Mouse (Mus musculus): ENCODE measurements around the gene Cym. TPM values are rescaled to one million over a fixed set of nuclear protein-coding genes. Genes with fewer than 3 reads are reported as not detected.

Cym gene
- total RNA-seq, 2 experiments from 2014 or later, result not detected

GRCm38 (mm10) chr3:107175486-107175885 lies 46.0 kb downstream of the Cym start:
- DNase-seq (ENCODE audit: extremely low spot score in 1 of 2, low spot score in 1 of 2), result peak in 1 of 2 experiments; percentile 12

- DNase-seq (ENCODE audit: extremely low spot score in 1 of 2, low spot score in 1 of 2), result no peak
Observed at GRCm38 (mm10) chr3:107172556-107172955, 49.0 kb downstream of the Cym start.

GRCm38 (mm10) chr3:107171964-107172363 lies 49.6 kb downstream of the Cym start:
- no peak for DNase-seq (ENCODE audit: extremely low spot score in 1 of 2, low spot score in 1 of 2)

- no peak for DNase-seq (ENCODE audit: extremely low spot score in 1 of 2, low spot score in 1 of 2)
Observed at GRCm38 (mm10) chr3:107169552-107169951, 52.0 kb downstream of the Cym start.

- DNase-seq (ENCODE audit: extremely low spot score in 1 of 2, low spot score in 1 of 2), result no peak
Observed at GRCm38 (mm10) chr3:107162741-107163140, 58.8 kb downstream of the Cym start.

Other genes with a start within 250 kb of the Cym start
- 10 to 100 TPM; 20.3 to 22.1 TPM for gene Kcna3, start 185.6 kb downstream of the Cym start, total RNA-seq (2021)
- 10 to 100 TPM; 79.9 to 97.7 TPM for gene Kcna2, start 120.6 kb downstream of the Cym start, total RNA-seq (2021)
- not detected for gene Kcna10, start 38.7 kb downstream of the Cym start, total RNA-seq (2021)
- not detected for gene A630076J17Rik, start 8.9 kb upstream of the Cym start, total RNA-seq (2021)
- gene Prok1, start 18.0 kb upstream of the Cym start, total RNA-seq (2021), result under 1 TPM in 1 of 2 experiments, not detected in 1; 0.07 TPM
- gene Lamtor5, start 57.1 kb upstream of the Cym start, total RNA-seq (2021), result 10 to 100 TPM; 54.9 to 69.3 TPM
- 1 to 10 TPM; 1.0 to 1.9 TPM for gene Slc16a4, start 69.5 kb upstream of the Cym start, total RNA-seq (2021)
- gene Rbm15, start 111.9 kb upstream of the Cym start, total RNA-seq (2021), result 10 to 100 TPM; 24.9 to 27.6 TPM
- gene Kcnc4, start 237.8 kb upstream of the Cym start, total RNA-seq (2021), result 10 to 100 TPM; 49.5 to 52.4 TPM